Mouse (Mus musculus) 3134 (cell line): ENCODE measurements around the gene Nudt21.

ENCODE experiments used
- DNase-seq: peaks from one replicate; pipeline ENCODE4 v3.0.0-alpha.2; 2011; ENCODE audit warnings: low spot score; ENCODE audit not compliant: insufficient read length; ENCODE audit errors: extremely low read depth

The Nudt21 gene

DNA sequence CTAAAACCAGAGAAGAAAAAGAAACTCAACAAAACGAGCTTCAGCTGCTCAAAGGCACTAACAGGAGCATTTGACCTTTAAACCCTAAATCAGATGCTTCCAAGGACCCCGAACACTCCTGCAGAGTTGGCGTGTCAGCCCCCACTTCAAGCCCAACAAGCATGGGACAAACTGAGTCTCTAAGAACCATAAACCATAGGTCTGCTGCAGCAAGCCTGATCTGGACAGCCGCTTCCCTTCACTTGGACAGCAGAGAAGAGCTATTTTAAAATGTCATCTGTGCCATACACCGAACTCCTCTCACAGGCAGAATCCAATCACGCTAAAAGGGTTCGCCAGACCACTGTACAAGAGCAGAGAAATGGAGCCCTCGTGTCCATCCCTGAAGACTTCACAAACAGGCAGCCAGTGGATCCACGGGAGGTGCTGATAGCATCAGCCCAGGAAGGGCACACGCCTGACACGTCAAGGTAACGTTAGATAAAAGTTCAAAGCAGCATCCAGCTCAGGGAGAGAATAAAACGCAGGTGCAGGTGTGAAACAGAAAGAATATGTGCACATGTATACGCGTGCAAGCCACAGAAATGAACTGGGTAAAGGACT is 27.5 kb downstream of the Nudt21 start:
- no peak for DNase-seq

GRCm38 (mm10) chr8:94004139-94004538 is 32.7 kb downstream of the Nudt21 start:
- no peak for DNase-seq

DNA sequence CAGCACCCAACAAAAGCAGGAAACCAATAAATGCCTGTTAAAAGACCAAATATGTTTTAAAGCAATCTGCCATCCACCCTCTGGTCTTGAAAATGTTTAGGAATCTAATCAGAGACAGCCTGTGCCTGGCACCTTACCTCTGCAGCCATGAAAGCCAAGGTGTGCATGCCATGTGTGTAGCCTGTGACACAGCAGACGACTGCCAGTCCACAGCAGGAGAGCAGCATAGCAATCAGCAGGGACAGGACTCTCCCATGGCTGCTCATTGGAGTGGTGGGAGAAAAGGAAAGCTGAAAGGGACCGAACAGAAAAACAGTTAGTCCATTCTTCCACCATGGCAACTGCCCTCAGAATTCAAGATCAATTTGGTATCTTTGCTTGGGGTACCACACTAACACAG is 37.9 kb downstream of the Nudt21 start:
- no peak for DNase-seq

- no peak for DNase-seq
Observed at GRCm38 (mm10) chr8:93989739-93990138, 47.1 kb downstream of the Nudt21 start.

GRCm38 (mm10) chr8:93984731-93985130 is 52.1 kb downstream of the Nudt21 start:
- no peak for DNase-seq

GRCm38 (mm10) chr8:93983827-93984226 is 53.0 kb downstream of the Nudt21 start:
- DNase-seq: no peak

- DNase-seq: no peak
Observed at GRCm38 (mm10) chr8:93981679-93982215, 55.1 kb downstream of the Nudt21 start.

GRCm38 (mm10) chr8:93980141-93980540 is 56.7 kb downstream of the Nudt21 start:
- no peak for DNase-seq

- no peak for DNase-seq
Observed at GRCm38 (mm10) chr8:93976446-93977211, 60.2 kb downstream of the Nudt21 start.

DNA sequence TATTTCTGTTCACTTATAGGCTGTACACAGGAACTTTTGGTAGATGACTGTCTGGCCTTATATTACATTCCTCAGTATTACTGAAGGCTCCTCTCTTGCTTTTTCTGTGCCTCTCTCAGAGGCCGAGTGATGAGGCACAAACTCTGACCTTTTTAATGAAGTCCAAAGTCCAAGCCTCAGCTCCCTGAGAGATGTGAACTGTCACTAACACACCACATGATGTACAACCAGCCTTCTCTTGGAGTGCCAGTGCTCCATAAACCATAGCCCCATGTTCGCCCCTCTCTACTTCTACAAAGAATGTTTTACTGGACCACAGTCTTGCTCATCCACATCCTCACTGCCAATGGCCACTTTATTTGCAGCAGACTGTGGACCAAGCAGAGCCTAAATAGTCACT is 61.5 kb downstream of the Nudt21 start:
- DNase-seq: no peak

DNA sequence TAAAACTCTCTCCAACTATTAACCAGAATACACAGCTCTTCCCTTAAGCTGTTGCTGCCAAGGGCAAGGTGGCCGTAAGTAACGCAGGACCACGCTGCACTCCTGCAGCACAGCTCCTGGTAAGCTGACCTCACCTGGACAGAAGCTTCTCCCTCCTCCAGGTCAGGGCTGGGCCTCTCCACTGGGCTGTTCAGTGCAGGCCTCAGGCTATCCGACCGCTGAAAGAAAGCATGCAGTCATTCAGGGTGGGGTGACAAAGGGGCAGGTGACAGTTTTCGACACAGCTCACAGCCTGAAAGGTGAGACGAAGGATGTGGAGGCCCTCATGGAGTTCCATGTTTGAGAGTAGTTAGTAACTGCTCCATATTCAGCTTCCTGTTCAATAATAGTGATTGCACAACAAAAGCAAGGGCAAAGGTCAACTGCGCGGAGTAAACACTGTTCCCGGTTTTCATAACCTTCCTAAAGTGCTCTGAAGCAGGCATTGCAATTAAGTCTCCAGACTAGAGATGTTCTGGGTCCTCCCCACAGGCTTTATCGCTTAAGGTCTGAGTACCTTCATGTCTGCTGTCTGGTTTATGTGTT is 62.1 kb downstream of the Nudt21 start:
- no peak for DNase-seq

DNA sequence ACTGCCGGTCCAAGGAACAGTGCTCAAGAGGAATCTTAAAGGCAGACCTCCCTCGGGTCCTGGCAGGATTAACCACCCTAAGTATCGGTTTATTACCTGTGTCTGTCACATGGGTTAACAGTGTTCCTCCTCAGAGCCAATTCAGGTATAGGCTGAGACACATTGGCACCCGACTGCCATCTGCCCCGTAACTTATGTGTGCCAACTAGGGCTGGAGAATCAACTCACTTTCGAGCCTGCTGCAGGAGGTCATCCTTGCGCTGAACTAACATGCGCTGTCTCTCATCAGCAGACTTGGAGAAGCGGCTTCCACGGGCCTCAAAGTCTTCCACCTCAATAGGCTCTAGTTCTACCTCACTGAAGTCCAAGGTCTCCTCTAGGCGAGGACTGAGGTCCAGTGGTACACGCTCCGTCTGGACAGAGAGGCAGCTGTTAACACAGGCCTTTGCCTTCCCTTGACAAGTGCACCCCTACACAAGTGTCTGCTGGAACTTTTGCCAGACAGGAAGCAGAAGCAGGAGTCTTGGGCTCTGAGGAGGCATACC is 62.9 kb downstream of the Nudt21 start:
- DNase-seq: no peak

DNA sequence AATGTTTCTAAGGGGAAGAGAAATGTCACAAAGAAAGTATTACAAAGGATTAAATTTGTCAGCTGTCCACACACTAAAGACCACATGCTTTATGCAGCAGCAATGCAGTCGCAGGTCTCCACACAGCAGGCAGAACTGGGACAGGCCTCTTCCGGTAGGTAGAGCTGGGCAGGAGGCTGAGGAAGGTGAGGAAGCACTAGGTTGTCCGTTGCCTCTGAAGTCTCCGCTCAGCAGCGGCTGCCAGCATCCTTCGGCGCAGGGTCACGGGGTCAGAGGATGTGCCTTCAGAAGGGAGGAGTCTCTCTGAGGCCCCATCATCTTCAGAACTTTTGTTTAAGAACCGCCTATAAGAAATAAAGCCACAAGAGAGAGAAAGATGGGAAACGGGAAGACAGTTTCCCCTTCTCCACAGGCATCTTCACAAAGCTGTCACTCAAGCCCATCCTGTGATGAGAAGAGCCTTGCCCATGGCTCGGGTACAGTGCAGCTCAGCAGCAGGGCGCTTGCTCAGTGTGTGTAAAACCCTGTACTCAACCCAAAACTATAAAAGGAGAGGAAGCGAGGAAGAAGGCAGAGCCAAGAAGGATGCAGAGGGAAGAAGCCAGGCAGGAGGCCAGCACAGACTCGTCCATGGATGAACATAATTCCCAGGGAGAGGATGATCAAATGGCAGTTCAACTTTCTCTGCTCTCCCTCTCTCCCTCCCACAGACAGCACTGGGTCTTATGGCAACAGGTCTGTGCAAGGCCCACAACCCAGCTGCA is 63.7 kb downstream of the Nudt21 start:
- no peak for DNase-seq

DNA sequence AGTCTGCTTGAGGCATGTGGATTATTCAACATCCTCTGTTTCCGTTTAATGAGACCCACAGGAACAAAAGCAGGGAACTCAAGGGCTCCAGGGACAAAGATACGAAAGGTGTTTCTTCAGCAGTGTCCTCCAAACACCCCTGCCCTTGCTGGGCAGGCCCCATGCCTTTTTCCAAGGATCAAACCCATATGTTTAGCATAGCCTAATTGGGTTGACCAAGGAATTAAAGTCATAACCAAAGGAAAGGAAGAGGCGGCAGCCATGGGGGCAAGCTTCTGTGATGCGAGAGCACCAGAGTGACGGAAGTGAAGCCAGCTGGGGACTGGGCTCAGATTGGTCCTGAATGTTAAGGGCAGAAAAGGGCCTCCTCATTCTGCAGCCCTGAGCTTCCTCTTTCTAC is 64.6 kb downstream of the Nudt21 start:
- DNase-seq: no peak

GRCm38 (mm10) chr8:93971451-93971850 is 65.4 kb downstream of the Nudt21 start:
- no peak for DNase-seq

DNA sequence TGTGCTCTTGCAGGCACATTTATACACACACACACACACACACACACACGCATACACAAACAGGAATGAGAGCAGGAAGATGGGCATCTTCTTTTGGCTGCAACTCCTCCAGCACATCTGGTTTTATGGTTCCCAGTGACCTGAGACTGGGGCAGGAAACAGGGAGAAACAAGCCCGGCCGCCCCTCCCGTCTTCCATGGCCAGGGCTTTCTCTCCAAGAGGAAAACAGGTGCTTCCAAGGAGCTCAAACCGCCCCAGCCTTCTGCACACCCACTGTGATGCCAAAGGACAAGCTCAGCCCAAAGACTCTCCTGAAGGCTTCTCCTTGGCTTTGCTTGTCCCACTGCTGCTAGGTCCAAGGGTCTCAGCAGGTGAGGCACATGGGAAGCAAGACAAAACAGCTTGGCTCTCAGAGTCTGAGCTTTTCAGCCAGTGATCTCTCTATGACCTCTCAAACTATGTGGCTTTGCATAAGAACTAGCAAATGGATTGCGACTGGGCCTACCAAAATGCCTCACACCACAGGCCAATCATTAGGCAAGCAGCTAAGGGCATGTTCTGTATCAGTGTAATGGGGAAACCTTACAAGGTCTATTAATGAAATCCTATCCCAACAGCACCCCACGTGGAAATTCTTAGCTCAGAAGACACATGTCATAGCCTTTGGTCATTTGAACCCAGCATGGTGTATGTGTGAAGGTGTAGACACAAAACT is 67.0 kb downstream of the Nudt21 start:
- DNase-seq: no peak

GRCm38 (mm10) chr8:93968293-93968692 is 68.5 kb downstream of the Nudt21 start:
- no peak for DNase-seq
